Mouse (Mus musculus) liver, adult 2 months (tissue): ENCODE data around the gene Plcl1. TPM values are rescaled to one million over a fixed set of nuclear protein-coding genes. Genes with fewer than 3 reads are reported as not detected.

ENCODE experiments used
- DNase-seq: peaks from one replicate; pipeline ENCODE4 v3.0.0-alpha.2; 2011; ENCODE audit warnings: low read depth, low spot score; ENCODE audit errors: extremely low read depth
- H3K27ac ChIP-seq: fragments of 200-500 bp; replicated peaks from 2 replicates; pipeline ENCODE4 v1.5.1; 2012; ENCODE audit warnings: low read depth, mild to moderate bottlenecking, control low read depth, inconsistent platforms, low read length; ENCODE audit not compliant: insufficient read depth
- H3K27me3 ChIP-seq: fragments of 200-500 bp; 2 replicates; pipeline ENCODE4 v1.6.1; 2012; ENCODE audit warnings: mild to moderate bottlenecking, moderate library complexity, low read length, inconsistent platforms; ENCODE audit not compliant: control insufficient read depth, insufficient read depth
- H3K36me3 ChIP-seq: fragments of 200-500 bp; 2 replicates; pipeline ENCODE4 v1.6.1; 2012; ENCODE audit warnings: low read length, inconsistent platforms; ENCODE audit not compliant: control insufficient read depth, insufficient read depth
- H3K4me1 ChIP-seq: fragments of 200-500 bp; 2 replicates; pipeline ENCODE4 v1.6.1; 2011; ENCODE audit warnings: low read length; ENCODE audit not compliant: control insufficient read depth, insufficient read depth
- H3K4me3 ChIP-seq: fragments of 200-500 bp; 2 replicates; pipeline ENCODE4 v1.5.1; 2011; ENCODE audit warnings: low read depth, mild to moderate bottlenecking, control low read depth, low read length, moderate library complexity; ENCODE audit not compliant: insufficient read depth
- H3K79me2 ChIP-seq: fragments of 200-500 bp; 2 replicates; pipeline ENCODE4 v1.6.1; 2012; ENCODE audit warnings: inconsistent platforms, mild to moderate bottlenecking, low read length, moderate library complexity; ENCODE audit not compliant: control insufficient read depth, insufficient read depth
- H3K9ac ChIP-seq: fragments of 200-500 bp; 2 replicates; pipeline ENCODE4 v1.6.1; 2012; ENCODE audit warnings: low read depth, mild to moderate bottlenecking, control low read depth, inconsistent platforms, low read length
- CTCF ChIP-seq: fragments of 200-500 bp; IDR thresholded peaks from 2 replicates; pipeline ENCODE4 v1.5.1; 2011; ENCODE audit warnings: low read depth, low read length, control low read depth
- POLR2A ChIP-seq: fragments of 200-500 bp; IDR thresholded peaks from 2 replicates; pipeline ENCODE4 v1.6.1; 2011; ENCODE audit warnings: low read length, control low read depth; ENCODE audit not compliant: insufficient read depth; ENCODE audit errors: extremely low read depth
- WGBS: fragments of 180-500 bp; shearing (Covaris S2); methylation state at CpG from one replicate; pipeline ENCODE4 v1.1.7; 2018; 5-methylcytosine and 5-hydroxymethylcytosine counted together
- polyA plus RNA-seq: library from polyadenylated mRNA; depleted of rRNA; stranded (reverse); fragments of >200 nt; gene quantifications from 2 replicates; pipeline ENCODE4 v1.2.3, GENCODE M21; 2012
- total RNA-seq: library from RNA; depleted of rRNA; stranded (reverse); fragments of >200 nt; gene quantifications from 2 replicates; pipeline ENCODE4 v1.2.3, GENCODE M21; 2014

The Plcl1 gene
- total and polyA plus RNA-seq, 2 experiments: 0.09 to 0.65 TPM

GRCm38 (mm10) chr1:55600496-55600895 is 194.8 kb downstream of the Plcl1 start:
- Histone ChIP-seq H3K4me3 (no peak overlapping the region), H3K27ac (no peak overlapping the region), H3K27me3 (no peaks in the 10 kb centered on the region), H3K9ac (no peak overlapping the region), H3K4me1 (no peaks in the 10 kb centered on the region), H3K36me3 (no peaks in the 10 kb centered on the region), H3K79me2 (no peaks in the 10 kb centered on the region)
- TF ChIP-seq CTCF (no peak), POLR2A (no peak)
- no peak for DNase-seq
- 55% methylated on average over 1 of the region's 1 CpGs for WGBS

GRCm38 (mm10) chr1:55604593-55604992 is 198.9 kb downstream of the Plcl1 start:
- no peak for DNase-seq
- Histone ChIP-seq H3K4me1 (no peaks in the 10 kb centered on the region), H3K79me2 (no peaks in the 10 kb centered on the region), H3K27me3 (no peaks in the 10 kb centered on the region), H3K9ac (no peak overlapping the region), H3K4me3 (no peak overlapping the region), H3K36me3 (no peaks in the 10 kb centered on the region), H3K27ac (no peak overlapping the region)
- 62% methylated on average over 4 of the region's 4 CpGs for WGBS
- TF ChIP-seq CTCF (no peak), POLR2A (no peak)

GRCm38 (mm10) chr1:55605450-55605849 is 199.7 kb downstream of the Plcl1 start:
- H3K4me3 ChIP-seq: no peak overlapping the region
- DNase-seq: no peak
- WGBS: 88% methylated on average over 4 of the region's 4 CpGs

GRCm38 (mm10) chr1:55605956-55606355 is 200.2 kb downstream of the Plcl1 start:
- no peak for TF ChIP-seq POLR2A
- TF ChIP-seq CTCF: no peak
- WGBS: 86% methylated on average over 2 of the region's 2 CpGs

More at GRCm38 (mm10) chr1:55605450-55605849, 199.7 kb downstream of the Plcl1 start:
- Histone ChIP-seq H3K4me1 (no peaks in the 10 kb centered on the region), H3K27me3 (no peaks in the 10 kb centered on the region; the same call in 1 of the 2 replicates), H3K36me3 (no peaks in the 10 kb centered on the region), H3K79me2 (no peaks in the 10 kb centered on the region), H3K9ac (no peak overlapping the region), H3K27ac (no peak overlapping the region)
- TF ChIP-seq CTCF: no peak
- no peak for TF ChIP-seq POLR2A

GRCm38 (mm10) chr1:55606405-55606804 is 200.7 kb downstream of the Plcl1 start:
- Histone ChIP-seq H3K9ac (no peak overlapping the region), H3K27ac (no peak overlapping the region), H3K36me3 (no peaks in the 10 kb centered on the region), H3K27me3 (no peaks in the 10 kb centered on the region; the same call in 1 of the 2 replicates), H3K4me1 (no peaks in the 10 kb centered on the region), H3K79me2 (no peaks in the 10 kb centered on the region), H3K4me3 (no peak overlapping the region)
- WGBS: 83% methylated on average over 8 of the region's 8 CpGs
- TF ChIP-seq CTCF (no peak), POLR2A (no peak)
- DNase-seq: no peak

More at GRCm38 (mm10) chr1:55605956-55606355, 200.2 kb downstream of the Plcl1 start:
- no peak overlapping the region for H3K4me3 ChIP-seq
- H3K79me2 ChIP-seq: no peaks in the 10 kb centered on the region
- H3K27me3 ChIP-seq: no peaks in the 10 kb centered on the region; the same call in 1 of the 2 replicates
- H3K27ac ChIP-seq: no peak overlapping the region
- no peaks in the 10 kb centered on the region for H3K36me3 ChIP-seq
- H3K9ac ChIP-seq: no peak overlapping the region
- DNase-seq: no peak
- H3K4me1 ChIP-seq: no peaks in the 10 kb centered on the region

GRCm38 (mm10) chr1:55612759-55613328 is 207.1 kb downstream of the Plcl1 start:
- no peaks in the 10 kb centered on the region for H3K79me2 ChIP-seq
- TF ChIP-seq POLR2A (no peak), CTCF (no peak)
- WGBS: 77% methylated on average over 6 of the region's 6 CpGs

More at GRCm38 (mm10) chr1:55612759-55613328, 207.1 kb downstream of the Plcl1 start:
- DNase-seq: no peak
- no peaks in the 10 kb centered on the region; the same call in 1 of the 2 replicates for H3K27me3 ChIP-seq
- no peak overlapping the region for H3K27ac ChIP-seq
- no peak overlapping the region for H3K9ac ChIP-seq
- no peaks in the 10 kb centered on the region for H3K4me1 ChIP-seq
- no peak overlapping the region for H3K4me3 ChIP-seq
- H3K36me3 ChIP-seq: no peaks in the 10 kb centered on the region
